Mouse (Mus musculus) heart, postnatal 0 days (tissue): Measurements from ENCODE around the gene Bloc1s1.

Experiments used
- CTCF ChIP-seq: IDR thresholded peaks from 2 replicates; pipeline ENCODE4 v1.5.1; 2016; ENCODE audit warnings: antibody characterized with exemption, control low read depth, low read depth
- EP300 ChIP-seq: IDR thresholded peaks from 2 replicates; pipeline ENCODE4 v1.6.1; 2016; ENCODE audit warnings: antibody characterized with exemption, low read depth

DNA sequence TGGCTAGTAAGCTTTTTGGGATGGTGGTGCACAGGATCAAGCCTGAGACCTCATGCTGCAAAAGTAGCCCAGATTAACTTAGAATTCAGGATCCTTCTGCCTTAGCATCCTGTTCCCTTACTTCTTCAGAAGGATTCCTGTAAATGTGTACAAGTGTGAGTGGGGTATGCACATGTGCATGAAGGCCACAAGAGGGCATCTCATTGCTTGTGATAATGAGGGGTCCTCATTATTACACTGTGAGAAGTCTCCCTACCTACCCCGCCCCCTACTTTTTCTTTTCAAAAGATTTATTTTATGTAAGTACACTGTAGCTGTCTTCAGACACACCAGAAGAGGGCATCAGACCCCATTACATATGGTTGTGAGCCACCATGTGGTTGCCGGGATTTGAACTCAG is 8.3 kb downstream of the Bloc1s1 start:
- peak; percentile 34; the same call in 1 of the 2 replicates for TF ChIP-seq CTCF
- TF ChIP-seq EP300: no peak
